Mouse (Mus musculus): Measurements from ENCODE around the gene Asz1. TPM values are rescaled to one million over a fixed set of nuclear protein-coding genes. Genes with fewer than 3 reads are reported as not detected.

Gene Asz1
- not detected in 2 replicates for total RNA-seq (2023)

GRCm38 (mm10) chr6:18108934-18109333 is at the start of gene Asz1:
Asz1 (minus strand) TSS chr6:18109061.

GRCm38 (mm10) chr6:18029746-18030656 is 78.9 kb downstream of the Asz1 start, which contains the start of gene Wnt2:
Wnt2 (minus strand) TSS chr6:18030585.

Other genes starting within 250 kb of the Asz1 start
- gene Wnt2, start 78.5 kb downstream of the Asz1 start, total RNA-seq (2023), result not detected in 2 replicates
- gene Cftr, start 61.6 kb upstream of the Asz1 start, total RNA-seq (2023), result not detected in 2 replicates